In genomic region chr6:93371341-93371740, GRCm38 (mm10) we compare ENCODE assay signal across 22 mouse cellular contexts.
"Had no signal": no experiment of that assay in that cellular context is flagged by ENCODE, and none has a peak within 500 bp of the region (broad histone marks: within the 10 kb centered on the region; RNA-seq: fewer than 3 reads in every experiment).

No protein-coding gene starts in this region.

- H3K4me3 ChIP-seq: intestine, embryonic 15.5 days; kidney, embryonic 15.5 days; limb, embryonic 10.5 days; limb, embryonic 13.5 days; liver, embryonic 12.5 days; liver, embryonic 15.5 days; midbrain, embryonic 13.5 days; myocyte; neural tube, embryonic 13.5 days; stomach, embryonic 15.5 days had no signal

- H3K36me3 ChIP-seq: intestine, embryonic 15.5 days; kidney, embryonic 15.5 days; limb, embryonic 10.5 days; limb, embryonic 13.5 days; liver, embryonic 12.5 days; liver, embryonic 15.5 days; midbrain, embryonic 13.5 days; neural tube, embryonic 13.5 days; stomach, embryonic 15.5 days had no signal

- H3K4me2 ChIP-seq: intestine, embryonic 15.5 days; kidney, embryonic 15.5 days; limb, embryonic 13.5 days; liver, embryonic 12.5 days; liver, embryonic 15.5 days; midbrain, embryonic 13.5 days; neural tube, embryonic 13.5 days; stomach, embryonic 15.5 days had no signal

- H3K9me3 ChIP-seq: intestine, embryonic 15.5 days; kidney, embryonic 15.5 days; limb, embryonic 10.5 days; limb, embryonic 13.5 days; liver, embryonic 12.5 days; liver, embryonic 15.5 days; midbrain, embryonic 13.5 days; neural tube, embryonic 13.5 days; stomach, embryonic 15.5 days had no signal

- DNase-seq: kidney, adult 11 months; kidney, adult 8-10 months; kidney, postnatal 14 days; kidney, postnatal 4 days; liver; lung, adult 18-20 months; retina, postnatal 1 day; right cerebral cortex, postnatal 25 days; spleen, adult 18-20 months; thymus, postnatal 36 days had no signal

- ATAC-seq: intestine, embryonic 15.5 days; liver, embryonic 12.5 days; midbrain, embryonic 13.5 days; midbrain, embryonic 16.5 days had no signal

- H3K9ac ChIP-seq: intestine, embryonic 15.5 days; kidney, embryonic 15.5 days; limb, embryonic 13.5 days; liver, embryonic 12.5 days; liver, embryonic 15.5 days; midbrain, embryonic 13.5 days; neural tube, embryonic 13.5 days; stomach, embryonic 15.5 days had no signal

- H3K4me1 ChIP-seq: intestine, embryonic 15.5 days; kidney, embryonic 15.5 days; limb, embryonic 10.5 days; limb, embryonic 13.5 days; liver, embryonic 12.5 days; liver, embryonic 15.5 days; midbrain, embryonic 13.5 days; neural tube, embryonic 13.5 days; stomach, embryonic 15.5 days had no signal

- H3K27ac ChIP-seq: intestine, embryonic 15.5 days; kidney, embryonic 15.5 days; limb, embryonic 10.5 days; limb, embryonic 13.5 days; liver, embryonic 12.5 days; liver, embryonic 15.5 days; macrophage; midbrain, embryonic 13.5 days; neural tube, embryonic 13.5 days; stomach, embryonic 15.5 days had no signal

- H3K27me3 ChIP-seq: intestine, embryonic 15.5 days; kidney, embryonic 15.5 days; limb, embryonic 13.5 days; liver, embryonic 12.5 days; liver, embryonic 15.5 days; midbrain, embryonic 13.5 days; neural tube, embryonic 13.5 days; stomach, embryonic 15.5 days had no signal
